Comparison of ENCODE assay signal across 8 mouse cellular contexts in genomic region chr9:103180807-103181565, GRCm38 (mm10). TPM values are rescaled to one million over a fixed set of nuclear protein-coding genes. Genes with fewer than 3 reads are reported as not detected.
DNase-seq lines count a peak whose midpoint lies in the region; ATAC-seq lines count a peak whose summit lies in the region.

No protein-coding gene starts in this region.

- H3K4me3 ChIP-seq in hindbrain, embryonic 13.5 days: peak overlapping the region; percentile 24

- H3K4me1 ChIP-seq in hindbrain, embryonic 13.5 days (replicated peaks): peaks cover 16% of the 10 kb centered on the region

- H3K4me2 ChIP-seq in hindbrain, embryonic 13.5 days: peak overlapping the region; percentile 49

- no peaks in the 10 kb centered on the region for H3K9me3 ChIP-seq in hindbrain, embryonic 13.5 days

- peaks cover 74% of the 10 kb centered on the region for H3K36me3 ChIP-seq in hindbrain, embryonic 13.5 days

- no peaks in the 10 kb centered on the region for H3K27me3 ChIP-seq in hindbrain, embryonic 13.5 days

- peak; percentile 82 for DNase-seq in ES-CJ7 (ENCODE audit: low read depth, low spot score)
- peak; percentile 68 for DNase-seq in c-Kit-positive CD71-negative TER-119-negative erythroid progenitor cells, embryonic 14.5 days (ENCODE audit: low read depth)
- DNase-seq in gastrocnemius, adult 18-20 months (ENCODE audit: low spot score): peak; percentile 73
- DNase-seq in left cerebral cortex, adult 11 months (ENCODE audit: low spot score): peak; percentile 51
- peak; percentile 87 to 89 for DNase-seq in lung, postnatal 4 days
- peak; percentile 89 for DNase-seq in retina, embryonic 14.5 days (ENCODE audit: low spot score)
- peak; percentile 51 to 66 for DNase-seq in thymus, postnatal 36 days

- WGBS in hindbrain, embryonic 13.5 days: 5% methylated on average over 20 of the region's 20 CpGs

- peak; percentile 47; the same call in 1 of the 2 replicates for ATAC-seq in hindbrain, embryonic 13.5 days (ENCODE audit: low FRiP score)

- H3K27ac ChIP-seq in hindbrain, embryonic 13.5 days: peak overlapping the region; percentile 62

- H3K9ac ChIP-seq in hindbrain, embryonic 13.5 days: peak overlapping the region; percentile 62; the same call in 1 of the 2 replicates

RNA-seq across cellular contexts. Expression of gene Srprb, which starts 21.0 kb away (rescaled TPM):
- 10 to 100 TPM; 16.2 to 17.2 TPM for total RNA-seq in gastrocnemius, adult 18-20 months (2021)
- 48.9 and 51.0 TPM in 2 replicates for polyA plus RNA-seq in hindbrain, embryonic 13.5 days (2015; fragmentation: Nextera tagmentation; extraction: Ambion mirVana)

RNA-seq across cellular contexts. Expression of gene Gm20425, which starts 49.1 kb away (rescaled TPM):
- total RNA-seq in gastrocnemius, adult 18-20 months (2021): 1 to 10 TPM; 2.7 to 3.9 TPM
- 3.5 and 4.7 TPM in 2 replicates for polyA plus RNA-seq in hindbrain, embryonic 13.5 days (2015; fragmentation: Nextera tagmentation; extraction: Ambion mirVana)

RNA-seq across cellular contexts. Expression of gene Trf, which starts 49.3 kb away (rescaled TPM):
- total RNA-seq in gastrocnemius, adult 18-20 months (2021): 10 to 100 TPM; 18.2 to 29.2 TPM
- 33.0 and 34.3 TPM in 2 replicates for polyA plus RNA-seq in hindbrain, embryonic 13.5 days (2015; fragmentation: Nextera tagmentation; extraction: Ambion mirVana)

Comparison
In these comparisons a context has a peak if more than half of its experiments do, and no peak if none do; other contexts are left out.
1. Peak in every context shown above with its lines: DNase-seq, ATAC-seq, H3K4me3 ChIP-seq and H3K27ac ChIP-seq.